Mouse (Mus musculus): ENCODE measurements at regions not wholly inside any gene's neighbourhood (a gene's known extent, or its start where the extent isn't known, plus 50 kb on each side); places are given as distances from the start of the nearest gene placed in this dataset.

DNA sequence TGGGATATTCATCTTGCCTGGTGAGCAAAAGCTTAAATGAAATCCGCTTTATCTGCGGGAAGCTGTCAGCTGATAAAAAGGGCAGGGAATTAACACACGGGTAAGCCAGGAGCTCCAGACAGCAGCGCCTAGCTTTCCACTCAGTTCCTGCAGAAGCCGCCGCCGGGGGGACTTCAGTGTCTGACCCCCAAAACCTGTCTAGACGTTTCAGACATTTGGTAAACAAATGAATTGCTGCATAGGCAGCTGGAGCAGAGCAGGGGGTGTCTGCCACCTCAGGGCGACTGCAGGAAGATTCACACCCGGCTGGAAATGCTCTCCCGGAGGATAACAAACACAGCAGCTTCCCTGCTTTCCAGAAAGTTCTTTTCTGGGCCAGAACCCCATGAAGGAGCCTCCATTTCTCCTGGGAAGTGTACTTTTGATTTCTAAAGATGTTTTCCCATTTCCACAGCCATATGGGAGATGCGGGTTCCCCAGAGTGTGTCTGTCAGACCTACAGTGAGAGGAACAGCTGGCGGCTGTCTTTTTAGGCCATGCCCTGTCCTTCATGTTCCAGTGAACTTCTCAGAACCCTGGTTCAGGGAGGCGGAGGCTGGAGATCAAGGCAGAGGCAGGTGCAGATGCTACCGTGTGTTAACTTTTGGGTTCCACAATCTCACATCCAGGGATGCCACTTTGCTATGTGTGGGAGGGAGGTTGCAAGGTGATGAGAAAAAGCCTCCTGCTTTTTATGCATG is 58.7 kb upstream of the Pmepa1 start:
- Histone ChIP-seq H3K27ac (ENCODE audit: low read length) (no peak overlapping the region; the same call in 1 of the 2 replicates), H3K4me2 (replicated peaks; ENCODE audit: low read depth, low read length) (no peak overlapping the region), H3K9me3 (ENCODE audit: low read length) (no peaks in the 10 kb centered on the region), H3K4me1 (ENCODE audit: insufficient read depth, low read depth, low read length) (peaks cover 11% of the 10 kb centered on the region; the same call in 1 of the 2 replicates), H3K27me3 (replicated peaks; ENCODE audit: insufficient read depth, low read length) (no peaks in the 10 kb centered on the region), H3K36me3 (ENCODE audit: insufficient read depth, low read length) (no peaks in the 10 kb centered on the region), H3K9ac (replicated peaks; ENCODE audit: low read depth) (no peak overlapping the region), H3K4me3 (ENCODE audit: low read depth, low read length) (no peak overlapping the region)
- WGBS: 25% methylated on average over 15 of the region's 15 CpGs
- DNase-seq (ENCODE audit: low spot score): peak; percentile 60
- ATAC-seq: no peak; the same call in 1 of the 2 replicates
- TF ChIP-seq CTCF (IDR thresholded peaks at IDR 0.05) (no peak), EP300 (IDR thresholded peaks at IDR 0.05) (no peak)

DNA sequence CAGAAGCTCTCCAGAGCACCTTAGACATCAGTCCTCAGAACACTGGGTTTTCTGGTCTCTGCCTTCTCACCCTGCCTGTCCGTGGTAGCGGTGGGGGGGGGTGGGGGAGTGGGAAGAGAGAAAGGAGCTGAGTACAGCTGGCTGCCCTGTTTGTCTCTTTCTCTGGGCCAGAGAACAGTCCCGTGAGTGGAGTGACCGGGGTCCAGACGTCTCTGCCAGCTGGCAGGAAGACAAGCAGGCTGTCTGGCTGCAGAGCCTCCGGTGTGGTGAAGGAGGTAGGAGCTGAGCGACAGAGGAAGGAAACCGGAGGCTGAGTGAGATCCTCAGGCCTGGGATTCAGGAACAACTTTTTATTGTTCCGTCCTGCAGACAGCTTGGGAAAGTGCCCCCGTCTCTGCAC is 59.5 kb upstream of the Pmepa1 start:
- H3K9me3 ChIP-seq (ENCODE audit: low read length): no peaks in the 10 kb centered on the region
- H3K4me1 ChIP-seq (ENCODE audit: insufficient read depth, low read depth, low read length): peaks cover 14% of the 10 kb centered on the region; the same call in 1 of the 2 replicates
- no peak overlapping the region for H3K9ac ChIP-seq (replicated peaks; ENCODE audit: low read depth)
- peak; percentile 65 for ATAC-seq
- H3K36me3 ChIP-seq (ENCODE audit: insufficient read depth, low read length): no peaks in the 10 kb centered on the region
- H3K4me3 ChIP-seq (ENCODE audit: low read depth, low read length): no peak overlapping the region
- H3K4me2 ChIP-seq (replicated peaks; ENCODE audit: low read depth, low read length): no peak overlapping the region
- no peak overlapping the region for H3K27ac ChIP-seq (ENCODE audit: low read length)
- DNase-seq (ENCODE audit: low spot score): peak; percentile 59
- WGBS: 2% methylated on average over 10 of the region's 10 CpGs
- no peaks in the 10 kb centered on the region for H3K27me3 ChIP-seq (replicated peaks; ENCODE audit: insufficient read depth, low read length)
- no peak for TF ChIP-seq EP300 (IDR thresholded peaks at IDR 0.05)
- TF ChIP-seq CTCF (IDR thresholded peaks at IDR 0.05): no peak

DNA sequence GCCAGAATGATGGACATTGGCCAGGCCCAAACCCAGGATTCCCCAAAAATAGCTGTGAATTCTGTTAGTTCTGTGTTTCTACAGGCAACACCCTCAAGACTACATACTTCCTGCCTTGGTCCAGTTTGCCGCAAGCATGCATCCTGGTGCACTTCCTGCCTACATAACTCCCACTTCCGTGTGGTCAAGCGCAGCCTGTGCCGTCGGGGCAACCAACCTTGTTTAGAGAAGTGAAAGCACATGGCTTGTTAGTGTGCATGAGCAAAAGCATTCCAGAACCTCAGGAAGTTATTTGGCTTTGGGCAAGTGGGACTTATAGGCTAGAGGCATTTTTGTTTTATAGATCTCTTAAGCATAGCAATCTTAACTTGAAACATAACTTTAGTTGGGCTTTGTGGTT is 61.3 kb upstream of the Pmepa1 start:
- 59% methylated on average over 5 of the region's 5 CpGs for WGBS

GRCm38 (mm10) chr2:173338671-173339070 is 62.3 kb upstream of the Pmepa1 start:
- H3K9ac ChIP-seq (replicated peaks; ENCODE audit: low read depth): no peak overlapping the region
- no peaks in the 10 kb centered on the region for H3K36me3 ChIP-seq (ENCODE audit: insufficient read depth, low read length)
- no peaks in the 10 kb centered on the region for H3K27me3 ChIP-seq (replicated peaks; ENCODE audit: insufficient read depth, low read length)
- H3K4me3 ChIP-seq (ENCODE audit: low read depth, low read length): no peak overlapping the region
- DNase-seq (ENCODE audit: low spot score) (peak; percentile 73), ATAC-seq (peak; percentile 20; the same call in 1 of the 2 replicates)
- no peak for TF ChIP-seq EP300 (IDR thresholded peaks at IDR 0.05)
- TF ChIP-seq CTCF (IDR thresholded peaks at IDR 0.05): no peak
- no peaks in the 10 kb centered on the region for H3K9me3 ChIP-seq (ENCODE audit: low read length)
- peaks cover 14% of the 10 kb centered on the region; the same call in 1 of the 2 replicates for H3K4me1 ChIP-seq (ENCODE audit: insufficient read depth, low read depth, low read length)
- no peak overlapping the region for H3K4me2 ChIP-seq (replicated peaks; ENCODE audit: low read depth, low read length)
- no peak overlapping the region for H3K27ac ChIP-seq (ENCODE audit: low read length)
- 61% methylated on average over 5 of the region's 5 CpGs for WGBS

More for the DNA sequence above, 61.3 kb upstream of the Pmepa1 start:
- no peak for TF ChIP-seq EP300 (IDR thresholded peaks at IDR 0.05)
- DNase-seq (ENCODE audit: low spot score) (peak; percentile 59), ATAC-seq (no peak)
- H3K4me1 ChIP-seq (ENCODE audit: insufficient read depth, low read depth, low read length): peaks cover 14% of the 10 kb centered on the region; the same call in 1 of the 2 replicates
- H3K27ac ChIP-seq (ENCODE audit: low read length): no peak overlapping the region
- H3K36me3 ChIP-seq (ENCODE audit: insufficient read depth, low read length): no peaks in the 10 kb centered on the region
- no peaks in the 10 kb centered on the region for H3K27me3 ChIP-seq (replicated peaks; ENCODE audit: insufficient read depth, low read length)
- H3K9me3 ChIP-seq (ENCODE audit: low read length): no peaks in the 10 kb centered on the region
- no peak overlapping the region for H3K4me3 ChIP-seq (ENCODE audit: low read depth, low read length)
- H3K4me2 ChIP-seq (replicated peaks; ENCODE audit: low read depth, low read length): no peak overlapping the region
- H3K9ac ChIP-seq (replicated peaks; ENCODE audit: low read depth): no peak overlapping the region

DNA sequence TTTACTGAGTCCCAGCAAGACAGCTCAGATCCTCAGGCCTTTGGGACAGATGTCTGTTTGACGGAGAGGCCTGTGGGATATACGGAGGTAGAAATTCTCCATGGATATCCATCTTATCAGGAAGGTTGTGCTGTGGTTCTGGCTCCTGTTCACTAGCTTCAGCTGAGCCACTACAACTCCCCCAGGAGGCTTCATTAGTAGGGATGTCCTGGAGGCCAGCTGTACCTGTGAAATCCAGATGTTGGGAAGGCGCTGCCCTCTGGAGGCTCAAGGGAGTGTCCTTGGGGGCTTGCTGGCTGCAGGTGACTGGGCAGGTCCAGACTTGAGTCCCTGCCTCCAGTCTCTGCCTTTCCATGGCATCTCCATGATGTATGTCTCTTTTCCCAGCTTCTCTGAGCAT is 62.9 kb upstream of the Pmepa1 start:
- ATAC-seq: no peak
- Histone ChIP-seq H3K4me2 (replicated peaks; ENCODE audit: low read depth, low read length) (no peak overlapping the region), H3K36me3 (ENCODE audit: insufficient read depth, low read length) (no peaks in the 10 kb centered on the region), H3K9me3 (ENCODE audit: low read length) (no peaks in the 10 kb centered on the region), H3K27ac (ENCODE audit: low read length) (no peak overlapping the region), H3K4me1 (ENCODE audit: insufficient read depth, low read depth, low read length) (peaks cover 14% of the 10 kb centered on the region; the same call in 1 of the 2 replicates), H3K4me3 (ENCODE audit: low read depth, low read length) (no peak overlapping the region), H3K9ac (replicated peaks; ENCODE audit: low read depth) (no peak overlapping the region), H3K27me3 (replicated peaks; ENCODE audit: insufficient read depth, low read length) (no peaks in the 10 kb centered on the region)
- no peak for DNase-seq (ENCODE audit: low spot score)
- no peak for TF ChIP-seq EP300 (IDR thresholded peaks at IDR 0.05)
- peak; percentile 23; the same call in 1 of the 2 replicates for TF ChIP-seq CTCF (IDR thresholded peaks at IDR 0.05)
- 86% methylated on average over 3 of the region's 3 CpGs for WGBS

DNA sequence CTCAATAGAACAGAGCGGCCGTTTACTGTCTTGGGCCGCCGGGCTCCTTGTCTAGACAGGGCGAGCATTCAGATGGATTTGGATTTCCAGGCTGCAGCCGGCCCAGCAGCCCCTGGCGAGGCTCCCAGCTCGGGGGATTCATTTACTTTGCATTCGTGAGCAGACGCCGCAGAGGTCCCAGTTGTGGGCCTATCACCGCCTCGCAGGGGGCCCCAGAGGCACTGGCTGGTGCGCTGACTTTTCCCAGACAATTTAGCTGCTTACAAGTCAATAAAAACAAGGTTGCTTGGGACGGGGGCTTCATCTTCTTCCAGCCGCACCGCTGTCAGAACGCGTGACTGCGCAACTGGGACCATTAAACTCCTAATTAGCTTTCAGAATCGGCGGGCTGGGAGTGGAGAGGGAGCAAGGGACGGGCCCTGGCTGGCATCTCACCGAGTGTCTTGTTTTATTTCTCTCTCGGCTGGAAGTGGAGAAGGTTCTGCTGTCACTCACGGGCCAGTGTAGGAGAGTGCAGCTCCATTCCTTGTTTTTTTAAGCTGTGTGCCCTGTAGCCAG is 63.8 kb upstream of the Pmepa1 start:
- no peaks in the 10 kb centered on the region for H3K27me3 ChIP-seq (replicated peaks; ENCODE audit: insufficient read depth, low read length)
- H3K4me3 ChIP-seq (ENCODE audit: low read depth, low read length): no peak overlapping the region
- H3K27ac ChIP-seq (ENCODE audit: low read length): no peak overlapping the region
- peak; percentile 26; the same call in 1 of the 2 replicates for ATAC-seq
- 13% methylated on average over 26 of the region's 26 CpGs for WGBS
- peaks cover 14% of the 10 kb centered on the region; the same call in 1 of the 2 replicates for H3K4me1 ChIP-seq (ENCODE audit: insufficient read depth, low read depth, low read length)
- H3K9ac ChIP-seq (replicated peaks; ENCODE audit: low read depth): no peak overlapping the region
- H3K4me2 ChIP-seq (replicated peaks; ENCODE audit: low read depth, low read length): peak overlapping the region; percentile 25; the same call in 1 of the 2 replicates
- no peaks in the 10 kb centered on the region for H3K36me3 ChIP-seq (ENCODE audit: insufficient read depth, low read length)
- peak; percentile 48 for DNase-seq (ENCODE audit: low spot score)
- H3K9me3 ChIP-seq (ENCODE audit: low read length): no peaks in the 10 kb centered on the region
- TF ChIP-seq EP300 (IDR thresholded peaks at IDR 0.05): no peak
- TF ChIP-seq CTCF (IDR thresholded peaks at IDR 0.05): no peak

All from lung, postnatal 0 days (tissue).